Mouse (Mus musculus) ovary, postnatal 14 days (tissue): ENCODE measurements around the gene Cntn4.
"Not testable (repeated sequence)": the region's sequence is repeated elsewhere in the genome, so short reads cannot be mapped to it uniquely, and the experiment has no call there.

Source experiments
- DNase-seq: peaks from one replicate; pipeline ENCODE4 v3.0.0; 2022; ENCODE audit warnings: low spot score

The Cntn4 gene

DNA sequence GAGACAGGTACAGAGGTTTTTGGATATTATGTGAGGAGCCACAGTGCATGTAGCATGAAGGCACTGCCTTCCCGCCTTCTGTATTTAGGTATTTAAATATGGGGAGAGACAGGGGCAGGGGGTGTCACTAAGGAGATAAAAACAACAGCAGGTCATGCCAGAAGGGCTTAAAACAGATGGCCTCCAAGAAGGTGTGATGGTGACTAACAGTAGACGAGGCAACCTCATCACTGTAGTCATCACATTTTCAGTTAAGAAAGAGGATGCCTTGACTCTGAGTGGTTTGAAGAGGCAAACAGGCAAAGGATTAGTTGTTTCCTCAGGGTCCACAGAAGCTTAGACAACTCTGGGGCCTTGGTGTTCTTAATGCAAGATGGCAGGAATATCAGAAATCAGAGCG, 655.0 kb downstream of the Cntn4 start:
- no peak for DNase-seq

GRCm38 (mm10) chr6:106332933-106333332, 655.5 kb downstream of the Cntn4 start:
- DNase-seq = no peak

GRCm38 (mm10) chr6:106335066-106335465, 657.6 kb downstream of the Cntn4 start:
- no peak for DNase-seq

DNA sequence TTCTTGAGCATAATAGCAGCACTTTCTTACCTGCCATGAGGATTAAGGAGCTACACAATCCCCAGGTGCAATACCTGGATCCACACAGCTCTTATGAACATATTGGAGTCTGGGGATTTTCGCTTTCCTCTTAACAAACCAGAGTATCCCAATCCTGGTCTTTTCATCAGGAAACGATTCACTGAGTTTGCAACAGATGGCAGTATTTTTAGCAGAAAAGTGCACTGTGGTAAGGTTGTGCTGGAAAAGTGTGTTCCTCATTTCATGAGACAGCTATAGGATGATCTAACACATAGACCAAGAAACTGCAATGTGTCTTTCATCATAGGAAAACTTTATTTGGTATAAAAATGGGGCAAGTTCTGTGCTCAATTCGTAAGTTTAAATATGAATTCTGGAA, 659.3 kb downstream of the Cntn4 start:
- DNase-seq = no peak

DNA sequence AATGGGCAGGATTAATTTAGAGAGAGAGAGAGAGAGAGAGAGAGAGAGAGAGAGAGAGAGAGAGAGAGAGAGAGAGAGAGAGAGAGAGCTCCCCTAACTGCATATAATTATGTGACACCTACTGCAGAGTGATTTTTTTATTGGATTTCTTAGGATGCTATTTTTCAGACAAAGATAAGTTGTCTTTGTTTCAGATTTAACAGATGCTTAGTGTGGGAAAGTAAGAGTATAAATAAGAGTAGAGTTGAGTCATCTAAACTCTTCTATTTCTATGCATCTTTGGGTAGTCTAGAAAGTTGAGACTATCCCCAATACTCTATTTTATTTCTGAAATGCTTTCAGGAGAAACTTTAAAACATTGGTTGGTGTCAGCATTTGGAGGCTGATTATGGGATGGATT, 660.4 kb downstream of the Cntn4 start:
- DNase-seq = no peak

- no peak for DNase-seq
Observed at GRCm38 (mm10) chr6:106341114-106341513, 663.7 kb downstream of the Cntn4 start.

GRCm38 (mm10) chr6:106350072-106350471, 672.6 kb downstream of the Cntn4 start:
- DNase-seq = no peak

DNA sequence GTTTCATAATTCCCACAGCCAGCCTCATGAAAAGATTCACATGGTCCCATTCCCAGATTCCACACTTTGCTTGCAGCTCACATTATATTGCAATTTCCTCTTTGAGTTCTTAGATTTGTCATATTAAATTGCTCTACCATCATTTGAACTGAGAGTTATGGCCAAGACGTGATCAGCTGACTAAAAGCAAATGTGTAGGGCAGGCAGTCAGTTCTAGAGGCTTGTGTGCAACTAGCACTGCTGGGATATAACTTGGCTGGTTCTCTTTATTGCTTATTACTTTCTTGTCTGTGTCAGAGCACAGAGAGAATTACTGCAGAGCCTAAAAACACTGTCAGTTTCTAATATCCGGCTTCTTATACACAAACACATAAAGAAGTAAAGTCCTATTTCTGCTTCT, 673.9 kb downstream of the Cntn4 start:
- no peak for DNase-seq

GRCm38 (mm10) chr6:106358801-106359200, 681.3 kb downstream of the Cntn4 start:
- DNase-seq = not testable (repeated sequence)

DNA sequence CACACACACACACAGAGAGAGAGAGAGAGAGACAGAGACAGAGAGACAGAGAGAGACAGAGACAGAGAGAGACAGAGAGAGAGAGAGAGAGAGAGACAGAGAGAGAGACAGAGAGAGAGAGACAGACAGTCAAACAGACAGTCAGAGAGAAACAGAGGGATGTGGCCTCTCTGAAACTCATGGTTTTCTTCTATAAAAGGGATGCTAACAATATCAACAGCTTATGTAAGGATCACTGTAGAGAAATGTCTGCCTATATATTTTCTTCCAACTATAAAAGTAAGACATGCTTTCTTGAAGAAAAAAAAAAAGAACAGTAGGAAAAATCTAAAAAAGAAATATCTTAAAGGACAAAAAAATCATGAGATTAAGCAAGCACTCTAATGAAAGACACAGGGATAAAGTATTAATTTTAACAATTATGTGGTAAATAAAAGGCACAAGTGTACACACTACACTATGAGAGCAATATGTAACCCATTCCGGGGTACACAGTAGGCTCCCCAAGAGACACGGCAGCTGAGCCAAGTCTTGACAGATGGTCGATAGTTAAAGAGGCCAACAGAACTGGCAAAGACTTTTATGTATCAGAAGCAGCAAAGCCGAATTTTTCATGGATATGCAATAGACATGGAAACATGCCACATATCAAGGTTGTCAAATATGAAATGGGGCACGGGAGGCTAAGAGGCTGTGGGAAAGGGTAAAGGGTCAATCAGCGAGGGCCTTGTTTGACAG, 704.0 kb downstream of the Cntn4 start:
- no peak for DNase-seq

GRCm38 (mm10) chr6:106387833-106388406, 710.5 kb downstream of the Cntn4 start:
- no peak for DNase-seq

GRCm38 (mm10) chr6:106408014-106408413, 730.6 kb downstream of the Cntn4 start:
- no peak for DNase-seq

- no peak for DNase-seq
Observed at GRCm38 (mm10) chr6:106408634-106409033, 731.2 kb downstream of the Cntn4 start.

DNA sequence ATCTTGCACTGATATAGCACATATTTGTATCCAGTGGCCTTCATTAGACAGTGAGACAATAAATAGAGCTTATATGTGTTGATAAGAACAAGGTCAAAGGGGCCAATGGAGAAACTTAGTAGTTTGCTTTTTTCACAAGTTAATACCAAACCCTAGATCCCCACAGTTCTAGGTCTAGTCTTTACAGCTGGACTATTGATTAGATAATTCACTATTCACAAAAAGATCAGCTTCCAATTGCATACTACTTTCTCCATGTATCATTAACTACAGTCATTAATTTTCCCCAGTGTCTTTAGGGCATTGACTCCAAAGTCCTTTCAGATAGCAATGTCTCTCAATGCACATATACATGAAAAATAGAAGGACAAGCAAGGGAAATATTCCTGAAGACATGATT, 745.5 kb downstream of the Cntn4 start:
- no peak for DNase-seq

GRCm38 (mm10) chr6:106423471-106423870, 746.0 kb downstream of the Cntn4 start:
- DNase-seq = no peak

DNA sequence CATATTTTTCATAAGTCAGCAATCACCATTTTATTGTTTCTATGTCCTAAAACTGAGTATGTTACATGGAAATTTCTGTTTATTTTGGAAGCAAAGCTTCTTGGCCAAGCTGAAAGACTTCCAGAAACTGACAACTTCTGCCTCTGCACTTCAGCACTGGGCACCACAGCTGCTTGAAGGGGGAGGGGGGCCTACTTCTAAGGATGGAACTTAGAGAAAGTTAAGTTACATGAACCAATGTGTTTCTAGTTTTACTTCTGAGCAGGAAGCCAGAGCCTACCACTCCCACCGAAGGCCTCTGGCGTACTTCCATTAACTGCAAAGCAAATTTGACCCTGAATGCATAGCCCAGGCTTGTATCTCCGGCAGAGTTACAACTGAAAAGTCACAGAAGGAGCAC, 749.2 kb downstream of the Cntn4 start:
- DNase-seq = no peak

DNA sequence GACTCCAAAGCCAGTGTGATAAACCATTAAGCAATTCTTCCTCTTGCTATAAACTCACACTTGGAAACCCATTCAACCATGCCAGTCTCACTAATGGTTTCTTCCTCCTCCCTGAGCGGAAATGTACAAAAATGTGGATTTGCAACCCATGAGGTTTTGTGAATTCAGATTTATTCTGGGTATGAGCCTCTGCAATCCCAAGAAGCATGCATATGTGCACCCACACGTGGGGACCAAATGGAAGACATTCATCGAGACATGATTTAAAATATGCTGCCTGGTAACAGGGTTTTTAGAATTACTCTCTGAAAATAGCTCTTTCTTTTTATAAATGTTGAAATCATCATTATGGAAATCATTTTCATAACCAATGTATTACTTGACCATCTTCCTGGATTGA, 754.0 kb downstream of the Cntn4 start:
- no peak for DNase-seq

GRCm38 (mm10) chr6:106440786-106441185, 763.3 kb downstream of the Cntn4 start:
- no peak for DNase-seq

- no peak for DNase-seq
Observed at GRCm38 (mm10) chr6:106441246-106441645, 763.8 kb downstream of the Cntn4 start.

GRCm38 (mm10) chr6:106454131-106454838, 776.8 kb downstream of the Cntn4 start:
- DNase-seq = no peak

GRCm38 (mm10) chr6:106455616-106456015, 778.2 kb downstream of the Cntn4 start:
- no peak for DNase-seq

- no peak for DNase-seq
Observed at GRCm38 (mm10) chr6:106458166-106458565, 780.7 kb downstream of the Cntn4 start.

- DNase-seq = no peak
Observed at GRCm38 (mm10) chr6:106462403-106462802, 784.9 kb downstream of the Cntn4 start.
